Mouse (Mus musculus) kidney, postnatal 36 days (tissue): ENCODE data around the gene Gm10324.
"Not testable (repeated sequence)": the region's sequence is repeated elsewhere in the genome, so short reads cannot be mapped to it uniquely, and the experiment has no call there.

Experiments used
- DNase-seq, 2 experiments: peaks; one replicate each; pipeline ENCODE4 v3.0.0; 2021 to 2022; ENCODE audit warnings: mixed read lengths in 2 of 2

The Gm10324 gene

DNA sequence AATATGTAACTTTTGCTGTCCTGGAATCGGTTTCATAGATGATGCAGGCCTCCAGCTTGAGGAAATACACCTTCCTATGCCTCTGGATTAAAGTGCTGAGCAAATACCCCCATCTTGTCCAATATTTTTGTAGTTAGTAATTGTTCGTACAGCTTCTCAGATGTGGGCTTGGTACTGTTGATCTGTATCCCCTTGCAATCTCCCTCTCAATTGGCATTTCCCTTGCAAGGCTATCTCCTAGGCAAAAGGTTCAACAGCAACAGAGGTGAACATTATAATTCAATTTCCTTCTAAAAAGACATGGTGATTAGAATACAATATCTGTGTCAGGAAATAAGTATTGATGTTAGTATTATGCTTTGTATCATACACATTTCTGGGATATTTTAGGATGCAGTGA lies at the start of gene Gm10324:
Gene Gm10324, plus strand, starts transcription at position 301 of the 400 bp plus-strand sequence.
- not testable (repeated sequence) for DNase-seq
